22 mouse cellular contexts compared by ENCODE assay signal in genomic region chr16:95775361-95775760, GRCm38 (mm10).
A peak's percentile ranks its signal among the peaks of the same experiment; 100 is the strongest.
DNase-seq lines count a peak whose midpoint lies in the region; ATAC-seq and TF ChIP-seq lines count a peak whose summit lies in the region.
"Had no signal": no experiment of that assay in that cellular context is flagged by ENCODE, and none has a peak within 500 bp of the region (broad histone marks: within the 10 kb centered on the region; RNA-seq: fewer than 3 reads in every experiment).

No protein-coding gene starts in this region.

- 37% methylated on average over 5 of the region's 5 CpGs for WGBS in liver, embryonic 12.5 days (ENCODE audit: insufficient replicate concordance)
- 88% methylated on average over 5 of the region's 5 CpGs for WGBS in limb, embryonic 10.5 days

- H3K4me2 ChIP-seq in liver, embryonic 12.5 days = peak overlapping the region; percentile 4; the same call in 1 of the 2 replicates
- H3K4me2 ChIP-seq: embryonic facial prominence, embryonic 15.5 days; forebrain, embryonic 15.5 days; heart, embryonic 12.5 days; hindbrain, embryonic 14.5 days; intestine, embryonic 15.5 days had no signal

- TF ChIP-seq POLR2A in MEL (IDR thresholded peaks at IDR 0.05; ENCODE audit: control insufficient read depth in 1 of 2, insufficient read depth in 1 of 2, low read depth in 1 of 2, low read length in 2 of 2, poor library complexity in 1 of 2) = peak in 1 of 2 experiments; percentile 53; a peak in 2 of 4 replicates

- H3K79me2 ChIP-seq in MEL (ENCODE audit: control insufficient read depth, insufficient read depth, low read length, poor library complexity) = no peaks in the 10 kb centered on the region

- H3K4me3 ChIP-seq in liver, embryonic 12.5 days = no peak overlapping the region
- H3K4me3 ChIP-seq in MEL (ENCODE audit: control insufficient read depth in 1 of 2, insufficient read depth in 1 of 2, low read depth in 2 of 2, low read length in 2 of 2) = peak overlapping the region; percentile 33 to 52
- H3K4me3 ChIP-seq in limb, embryonic 10.5 days = no peak overlapping the region
- H3K4me3 ChIP-seq: embryonic facial prominence, embryonic 15.5 days; erythroblast, embryonic 14.5 days; forebrain, embryonic 10.5 days; forebrain, embryonic 15.5 days; heart, embryonic 12.5 days; hindbrain, embryonic 10.5 days; intestine, embryonic 15.5 days had no signal

- peaks cover 30% of the 10 kb centered on the region for H3K4me1 ChIP-seq in liver, embryonic 12.5 days
- peaks cover 10 to 36% of the 10 kb centered on the region in 2 experiments for H3K4me1 ChIP-seq in MEL (ENCODE audit: control insufficient read depth in 1 of 2, insufficient read depth in 2 of 2, low read length in 2 of 2)
- H3K4me1 ChIP-seq in limb, embryonic 10.5 days = peaks cover 29% of the 10 kb centered on the region
- H3K4me1 ChIP-seq: hindbrain, embryonic 10.5 days had no signal

- no peaks in the 10 kb centered on the region for H3K27me3 ChIP-seq in liver, embryonic 12.5 days (replicated peaks)
- H3K27me3 ChIP-seq in MEL (ENCODE audit: control insufficient read depth in 1 of 2, insufficient read depth in 2 of 2, low read length in 2 of 2) = no peaks in the 10 kb centered on the region
- H3K27me3 ChIP-seq in limb, embryonic 10.5 days (ENCODE audit: low read depth, poor library complexity, severe bottlenecking) = no peaks in the 10 kb centered on the region
- H3K27me3 ChIP-seq: embryonic facial prominence, embryonic 15.5 days; forebrain, embryonic 15.5 days; intestine, embryonic 15.5 days had no signal

- ATAC-seq in liver, embryonic 12.5 days = no peak
- ATAC-seq: forebrain, embryonic 15.5 days had no signal

- DNase-seq in liver (no peak), MEL (ENCODE audit: low read depth, low spot score) (peak; percentile 83)
- no peak for DNase-seq in limb, embryonic 10.5 days (ENCODE audit: low spot score)
- DNase-seq in thymus, postnatal 25 days = peak; percentile 54
- DNase-seq in retina, embryonic 14.5 days (ENCODE audit: low spot score) = no peak
- DNase-seq in adrenal gland, postnatal 14 days = no peak
- DNase-seq in adrenal gland, postnatal 10 days = no peak
- DNase-seq: adrenal gland, postnatal 25 days; cerebellum, adult 2 months; cerebellum, postnatal 10 days; embryo, embryonic 11 days; gastrocnemius, postnatal 36 days; heart, adult 11 months had no signal

- H3K36me3 ChIP-seq in liver, embryonic 12.5 days = no peaks in the 10 kb centered on the region
- H3K36me3 ChIP-seq in MEL (ENCODE audit: control insufficient read depth in 1 of 2, insufficient read depth in 2 of 2, low read length in 2 of 2) = peaks cover 0 to 18% of the 10 kb centered on the region in 2 experiments; a peak in 2 of 4 replicates
- no peaks in the 10 kb centered on the region for H3K36me3 ChIP-seq in limb, embryonic 10.5 days
- H3K36me3 ChIP-seq: embryonic facial prominence, embryonic 15.5 days; forebrain, embryonic 10.5 days; forebrain, embryonic 15.5 days; heart, embryonic 12.5 days; hindbrain, embryonic 10.5 days; intestine, embryonic 15.5 days had no signal

- no peak for TF ChIP-seq CTCF in MEL (IDR thresholded peaks at IDR 0.05 in 2 of 3, conservative IDR thresholded peaks at IDR 0.05 in 1 of 3; ENCODE audit: control insufficient read depth in 1 of 3, insufficient read depth in 1 of 3, low read depth in 2 of 3, low read length in 3 of 3, poor library complexity in 1 of 3, severe bottlenecking in 1 of 3)

- TF ChIP-seq EP300 in MEL (IDR thresholded peaks at IDR 0.05; ENCODE audit: low read depth in 1 of 2, low read length in 2 of 2) = peak; percentile 76 to 88

- H3K9ac ChIP-seq in liver, embryonic 12.5 days = no peak overlapping the region
- peak overlapping the region; percentile 71 for H3K9ac ChIP-seq in MEL (ENCODE audit: control insufficient read depth, low read depth, low read length, poor library complexity, severe bottlenecking)
- H3K9ac ChIP-seq: embryonic facial prominence, embryonic 15.5 days; forebrain, embryonic 15.5 days; heart, embryonic 12.5 days; hindbrain, embryonic 14.5 days; intestine, embryonic 15.5 days had no signal

- H3K9me3 ChIP-seq in liver, embryonic 12.5 days (replicated peaks) = no peaks in the 10 kb centered on the region
- H3K9me3 ChIP-seq in MEL (replicated peaks; ENCODE audit: insufficient read depth, low read length) = no peaks in the 10 kb centered on the region
- H3K9me3 ChIP-seq in limb, embryonic 10.5 days (replicated peaks) = no peaks in the 10 kb centered on the region
- H3K9me3 ChIP-seq: embryonic facial prominence, embryonic 15.5 days; forebrain, embryonic 10.5 days; forebrain, embryonic 15.5 days; heart, embryonic 12.5 days; hindbrain, embryonic 10.5 days; intestine, embryonic 15.5 days had no signal

- no peak for TF ChIP-seq RAD21 in MEL (IDR thresholded peaks at IDR 0.05; ENCODE audit: low read depth, low read length)

- no peak overlapping the region for H3K27ac ChIP-seq in liver, embryonic 12.5 days
- peak overlapping the region; percentile 95 for H3K27ac ChIP-seq in MEL (ENCODE audit: control insufficient read depth, low read depth, low read length)
- 0 out of 2 replicates have a peak overlapping the region, but pooled peaks have one; percentile 30 for H3K27ac ChIP-seq in limb, embryonic 10.5 days
- H3K27ac ChIP-seq: embryonic facial prominence, embryonic 15.5 days; forebrain, embryonic 10.5 days; forebrain, embryonic 15.5 days; hindbrain, embryonic 10.5 days; hindbrain, embryonic 14.5 days; intestine, embryonic 15.5 days had no signal

TF ChIP-seq in MEL, 35 proteins besides CTCF, POLR2A, EP300 and RAD21:
- TF ChIP-seq MAFK (IDR thresholded peaks at IDR 0.05; ENCODE audit: borderline replicate concordance, low read depth, low read length) (0 out of 2 replicates have a peak, but pooled peaks have one; percentile 13), ELF1 (IDR thresholded peaks at IDR 0.05; ENCODE audit: low read depth, low read length) (peak; percentile 69), USF1 (IDR thresholded peaks at IDR 0.05; ENCODE audit: low read depth, low read length) (no peak), TBP (IDR thresholded peaks at IDR 0.05; ENCODE audit: low read depth, low read length) (peak; percentile 69; the same call in 1 of the 2 replicates), E2F4 (IDR thresholded peaks at IDR 0.05; ENCODE audit: borderline replicate concordance, low read depth, low read length) (no peak; the same call in 1 of the 2 replicates), MXI1 (IDR thresholded peaks at IDR 0.05; ENCODE audit: low read depth, low read length) (peak; percentile 9; the same call in 1 of the 2 replicates), SMC3 (IDR thresholded peaks at IDR 0.05; ENCODE audit: low read depth, low read length) (no peak), KAT2A (conservative IDR thresholded peaks at IDR 0.05; ENCODE audit: low read depth, low read length) (peak; percentile 33), MYC (IDR thresholded peaks at IDR 0.05; ENCODE audit: low read depth, low read length) (0 out of 2 replicates have a peak, but pooled peaks have one; percentile 14), BHLHE40 (IDR thresholded peaks at IDR 0.05; ENCODE audit: borderline replicate concordance, low read depth, low read length) (peak; percentile 45; the same call in 1 of the 2 replicates), MAZ (IDR thresholded peaks at IDR 0.05; ENCODE audit: low read depth, low read length) (peak; percentile 36; the same call in 1 of the 2 replicates), SIN3A (IDR thresholded peaks at IDR 0.05; ENCODE audit: low read length) (no peak; the same call in 1 of the 2 replicates), MAX (IDR thresholded peaks at IDR 0.05; ENCODE audit: low read length) (peak; percentile 60; the same call in 1 of the 2 replicates), CHD2 (IDR thresholded peaks at IDR 0.05; ENCODE audit: low read length) (peak; percentile 78), NELFE (IDR thresholded peaks at IDR 0.05; ENCODE audit: low read depth, low read length) (0 out of 2 replicates have a peak, but pooled peaks have one; percentile 40), ZNF384 (IDR thresholded peaks at IDR 0.05; ENCODE audit: low read depth, low read length) (no peak), GATA1 (IDR thresholded peaks at IDR 0.05; ENCODE audit: low read depth, low read length) (peak; percentile 88), ETS1 (IDR thresholded peaks at IDR 0.05; ENCODE audit: low read depth, low read length) (peak; percentile 90), POLR2AphosphoS2 (IDR thresholded peaks at IDR 0.05; ENCODE audit: low read length) (no peak), NRF1 (IDR thresholded peaks at IDR 0.05; ENCODE audit: insufficient read depth, low read depth, low read length, poor library complexity, severe bottlenecking) (no peak), MYB (IDR thresholded peaks at IDR 0.05; ENCODE audit: low read depth, low read length) (no peak), HCFC1 (IDR thresholded peaks at IDR 0.05; ENCODE audit: low read depth, low read length) (no peak), POLR2AphosphoS5 (IDR thresholded peaks at IDR 0.05; ENCODE audit: borderline replicate concordance, low read depth, low read length) (no peak), JUND (IDR thresholded peaks at IDR 0.05; ENCODE audit: low read depth, low read length) (0 out of 2 replicates have a peak, but pooled peaks have one; percentile 44), TCF12 (IDR thresholded peaks at IDR 0.05; ENCODE audit: low read depth, low read length) (peak; percentile 83), USF2 (IDR thresholded peaks at IDR 0.05; ENCODE audit: borderline replicate concordance in 1 of 2, insufficient read depth in 1 of 2, low read depth in 1 of 2, low read length in 2 of 2) (no peak), CHD1 (IDR thresholded peaks at IDR 0.05; ENCODE audit: low read depth, low read length) (no peak), ZC3H11A (IDR thresholded peaks at IDR 0.05; ENCODE audit: low read depth, low read length) (no peak), GABPA (IDR thresholded peaks at IDR 0.05; ENCODE audit: low read depth, low read length) (peak; percentile 53; the same call in 1 of the 2 replicates), MEF2A (IDR thresholded peaks at IDR 0.05; ENCODE audit: extremely low read depth, insufficient replicate concordance, low read depth, low read length, poor library complexity, severe bottlenecking) (no peak), TAL1 (IDR thresholded peaks at IDR 0.05; ENCODE audit: low read length) (peak; percentile 29; the same call in 1 of the 2 replicates), ZKSCAN1 (IDR thresholded peaks at IDR 0.05; ENCODE audit: low read depth, low read length) (no peak), ZMIZ1 (IDR thresholded peaks at IDR 0.05; ENCODE audit: low read depth, low read length) (no peak), UBTF (IDR thresholded peaks at IDR 0.05; ENCODE audit: borderline replicate concordance, insufficient read depth, low read depth, low read length) (no peak), RCOR1 (IDR thresholded peaks at IDR 0.05; ENCODE audit: low read depth, low read length) (peak; percentile 33; the same call in 1 of the 2 replicates)
TF ChIP-seq in MEL: peak in this region for 18.

Comparison
In these comparisons a context has a peak if more than half of its experiments do, and no peak if none do; other contexts are left out.
1. H3K4me3 ChIP-seq: peak in MEL (2 of 2); none in liver, embryonic 12.5 days (single experiment) and limb, embryonic 10.5 days (single experiment).
2. DNase-seq: peak in MEL (single experiment) and thymus, postnatal 25 days (single experiment); none in liver (single experiment), limb, embryonic 10.5 days (single experiment), retina, embryonic 14.5 days (single experiment), adrenal gland, postnatal 14 days (single experiment) and adrenal gland, postnatal 10 days (single experiment).